Mouse (Mus musculus) C2C12 (cell line): Measurements from ENCODE around the gene Fkrp. TPM values are rescaled to one million over a fixed set of nuclear protein-coding genes. Genes with fewer than 3 reads are reported as not detected.

ENCODE experiments used
- H3K27me3 ChIP-seq: one replicate; pipeline ENCODE4 v1.6.1; 2011; ENCODE audit not compliant: control insufficient read depth, insufficient read depth, insufficient read length
- H3K36me3 ChIP-seq: one replicate; pipeline ENCODE4 v1.6.1; 2011; ENCODE audit not compliant: control insufficient read depth, insufficient read depth
- H3K4me3 ChIP-seq: one replicate; pipeline ENCODE4 v1.5.1; 2011; ENCODE audit warnings: mild to moderate bottlenecking, control low read depth; ENCODE audit not compliant: poor library complexity, insufficient read depth, severe bottlenecking
- H3K79me2 ChIP-seq: one replicate; pipeline ENCODE4 v1.6.1; 2011; ENCODE audit not compliant: control insufficient read depth, insufficient read depth
- H3K79me3 ChIP-seq: one replicate; pipeline ENCODE4 v1.6.1; 2011; ENCODE audit warnings: low read depth, control low read depth
- H3ac ChIP-seq: one replicate; pipeline ENCODE3; 2011; ENCODE audit warnings: low read depth; ENCODE audit not compliant: control insufficient read depth, insufficient read length
- CEBPB ChIP-seq: IDR thresholded peaks from one replicate; pipeline ENCODE4 v1.6.1; 2011; ENCODE audit warnings: low read depth, mild to moderate bottlenecking, control low read depth, moderate library complexity
- CTCF ChIP-seq: IDR thresholded peaks from one replicate; pipeline ENCODE4 v1.5.1; 2011; ENCODE audit not compliant: control insufficient read depth, insufficient read depth, insufficient read length
- FOSL1 ChIP-seq: IDR thresholded peaks from one replicate; pipeline ENCODE4 v1.8.0; 2011; ENCODE audit warnings: mild to moderate bottlenecking, low read length; ENCODE audit not compliant: poor library complexity, insufficient read depth, severe bottlenecking
- MAX ChIP-seq: IDR thresholded peaks from one replicate; pipeline ENCODE4 v1.6.1; 2011; ENCODE audit warnings: mild to moderate bottlenecking, control low read depth
- MYOD1 ChIP-seq: IDR thresholded peaks from one replicate; pipeline ENCODE4 v1.6.1; 2011; ENCODE audit warnings: low read depth; ENCODE audit not compliant: control insufficient read depth, insufficient read length
- MYOG ChIP-seq: IDR thresholded peaks from one replicate; pipeline ENCODE4 v1.6.1; 2011; ENCODE audit not compliant: control insufficient read depth, insufficient read length; ENCODE audit errors: extremely low read depth
- USF1 ChIP-seq: IDR thresholded peaks from one replicate; pipeline ENCODE4 v1.6.1; 2011; ENCODE audit warnings: low read depth, mild to moderate bottlenecking, control low read depth, moderate library complexity
- polyA plus RNA-seq: library from polyadenylated mRNA; unstranded; fragments of >200 nt; fragmentation: generic; extraction: Trizol; gene quantifications from one replicate; pipeline ENCODE4 v1.2.1, GENCODE M21; 2012; ENCODE audit warnings: missing spikeins

Fkrp gene
- polyA plus RNA-seq, 1 experiment: 28.9 TPM

GRCm38 (mm10) chr7:16761005-16761481, 55.5 kb downstream of the Fkrp start:
- no peaks in the 10 kb centered on the region for H3K27me3 ChIP-seq
- no peaks in the 10 kb centered on the region for H3K79me3 ChIP-seq
- no peaks in the 10 kb centered on the region for H3K36me3 ChIP-seq
- no peak overlapping the region for H3K4me3 ChIP-seq
- TF ChIP-seq MYOD1: no peak
- no peak for TF ChIP-seq CEBPB
- TF ChIP-seq FOSL1: no peak
- TF ChIP-seq USF1: no peak
- TF ChIP-seq MYOG: no peak
- no peak for TF ChIP-seq MAX
- TF ChIP-seq CTCF: no peak
- no peak overlapping the region for H3ac ChIP-seq
- no peaks in the 10 kb centered on the region for H3K79me2 ChIP-seq

- no peaks in the 10 kb centered on the region for H3K27me3 ChIP-seq
- H3K79me2 ChIP-seq: no peaks in the 10 kb centered on the region
- no peak overlapping the region for H3K4me3 ChIP-seq
- H3ac ChIP-seq: no peak overlapping the region
- no peak for TF ChIP-seq USF1
- no peak for TF ChIP-seq CEBPB
- no peak for TF ChIP-seq CTCF
- no peak for TF ChIP-seq MAX
- no peak for TF ChIP-seq MYOD1
- TF ChIP-seq MYOG: no peak
- no peak for TF ChIP-seq FOSL1
- H3K79me3 ChIP-seq: no peaks in the 10 kb centered on the region
- no peaks in the 10 kb centered on the region for H3K36me3 ChIP-seq
Measured at GRCm38 (mm10) chr7:16760292-16760691, 56.2 kb downstream of the Fkrp start.

Other genes starting within 250 kb of the Fkrp start
- 26.8 TPM for gene Arhgap35, start 201.7 kb downstream of the Fkrp start, polyA plus RNA-seq
- gene Ceacam15, start 141.0 kb downstream of the Fkrp start, polyA plus RNA-seq: not detected
- not detected for gene Ceacam9, start 94.8 kb downstream of the Fkrp start, polyA plus RNA-seq
- 301 TPM for gene Ap2s1, start 78.3 kb downstream of the Fkrp start, polyA plus RNA-seq
- 31.5 TPM for gene Slc1a5, start 35.4 kb downstream of the Fkrp start, polyA plus RNA-seq
- gene Strn4, start 843 bp downstream of the Fkrp start, polyA plus RNA-seq: 50.4 TPM
- gene Prkd2, start 26.2 kb upstream of the Fkrp start, polyA plus RNA-seq: 5.5 TPM
- gene Dact3, start 58.6 kb upstream of the Fkrp start, polyA plus RNA-seq: 5.3 TPM
- 2.6 TPM for gene Gng8, start 75.1 kb upstream of the Fkrp start, polyA plus RNA-seq
- 5.7 TPM for gene Ptgir, start 89.8 kb upstream of the Fkrp start, polyA plus RNA-seq
- gene Calm3, start 107.4 kb upstream of the Fkrp start, polyA plus RNA-seq: 365 TPM
- 12.6 TPM for gene Pnmal2, start 128.0 kb upstream of the Fkrp start, polyA plus RNA-seq
- gene Pnmal1, start 142.9 kb upstream of the Fkrp start, polyA plus RNA-seq: not detected
- not detected for gene Gm42372, start 166.4 kb upstream of the Fkrp start, polyA plus RNA-seq
- 9.7 TPM for gene Ccdc8, start 176.0 kb upstream of the Fkrp start, polyA plus RNA-seq
- 143 TPM for gene Ppp5c, start 211.2 kb upstream of the Fkrp start, polyA plus RNA-seq
- gene Hif3a, start 245.7 kb upstream of the Fkrp start, polyA plus RNA-seq: not detected